Mouse (Mus musculus) urinary bladder, postnatal 14 days (tissue): ENCODE results near the gene Tgm1.

ENCODE experiments used
- DNase-seq: peaks from one replicate; pipeline ENCODE4 v3.0.0; 2021; ENCODE audit warnings: low spot score

Tgm1 gene

GRCm38 (mm10) chr14:55713729-55714122 is at the start of gene Tgm1:
TSS of gene Tgm1 (minus strand) at chr14:55713926.
- peak; percentile 37 for DNase-seq

GRCm38 (mm10) chr14:55763166-55763565 is 49.4 kb upstream of the Tgm1 start:
- no peak for DNase-seq

GRCm38 (mm10) chr14:55762001-55762821 is 48.5 kb upstream of the Tgm1 start:
- peak; percentile 43 for DNase-seq

GRCm38 (mm10) chr14:55761163-55761562 is 47.4 kb upstream of the Tgm1 start, which contains the start of gene Ltb4r2:
TSS of gene Ltb4r2 (plus strand) at chr14:55761428.
- no peak for DNase-seq

- peak; percentile 89 for DNase-seq
These were observed 46.4 kb upstream of the Tgm1 start for GRCm38 (mm10) chr14:55760156-55760555.

- peak; percentile 54 for DNase-seq
These were observed 44.6 kb upstream of the Tgm1 start, which contains the start of gene Cideb for GRCm38 (mm10) chr14:55758363-55758784. TSS of gene Cideb (minus strand) at chr14:55758458.

- DNase-seq: no peak
These were observed 43.8 kb upstream of the Tgm1 start for GRCm38 (mm10) chr14:55757566-55757965.

GRCm38 (mm10) chr14:55747051-55747847 is 33.5 kb upstream of the Tgm1 start:
- no peak for DNase-seq

GRCm38 (mm10) chr14:55745861-55746237 is 32.1 kb upstream of the Tgm1 start:
- DNase-seq: no peak

GRCm38 (mm10) chr14:55745180-55745860 is 31.6 kb upstream of the Tgm1 start, which contains the start of the genes Dhrs1 and Nop9:
TSS of gene Dhrs1 (minus strand) at chr14:55745690.
TSS of gene Nop9 (plus strand) at chr14:55745693.
- peak; percentile 88 for DNase-seq

GRCm38 (mm10) chr14:55743711-55744110 is 30.0 kb upstream of the Tgm1 start:
- peak; percentile 86 for DNase-seq

- no peak for DNase-seq
These were observed 23.5 kb upstream of the Tgm1 start for GRCm38 (mm10) chr14:55737086-55737687.

- no peak for DNase-seq
These were observed 22.0 kb upstream of the Tgm1 start for GRCm38 (mm10) chr14:55735758-55736157.

- no peak for DNase-seq
These were observed 21.6 kb upstream of the Tgm1 start for GRCm38 (mm10) chr14:55735334-55735733.

GRCm38 (mm10) chr14:55734869-55735268 is 21.1 kb upstream of the Tgm1 start:
- no peak for DNase-seq

GRCm38 (mm10) chr14:55733889-55734288 is 20.2 kb upstream of the Tgm1 start:
- no peak for DNase-seq

GRCm38 (mm10) chr14:55730531-55731032 is 16.9 kb upstream of the Tgm1 start:
- DNase-seq: no peak

GRCm38 (mm10) chr14:55730116-55730515 is 16.4 kb upstream of the Tgm1 start:
- DNase-seq: no peak

GRCm38 (mm10) chr14:55727889-55728685 is 14.4 kb upstream of the Tgm1 start:
- DNase-seq: no peak

GRCm38 (mm10) chr14:55726261-55726660 is 12.5 kb upstream of the Tgm1 start:
- DNase-seq: no peak

- peak; percentile 30 for DNase-seq
These were observed 10.7 kb upstream of the Tgm1 start for GRCm38 (mm10) chr14:55724411-55724871.
